Mouse (Mus musculus) limb, embryonic 12.5 days (tissue): ENCODE measurements around the gene Tmed6. TPM values are rescaled to one million over a fixed set of nuclear protein-coding genes. Genes with fewer than 3 reads are reported as not detected.

Experiments used
- ATAC-seq: fragments of 200-750 bp; cut with Nextera tagmentation; 2 replicates; pipeline ENCODE4 v1.8.0; 2017; ENCODE audit warnings: low read depth, moderate TSS enrichment; ENCODE audit not compliant: insufficient number of reproducible peaks, insufficient read depth, low FRiP score, low TSS enrichment
- H3K27ac ChIP-seq: fragments of 300-500 bp; sonication (generic); 2 replicates; pipeline ENCODE4 v1.5.1; 2016; ENCODE audit warnings: mild to moderate bottlenecking, moderate library complexity
- H3K27me3 ChIP-seq: fragments of 300-500 bp; sonication (generic); 2 replicates; pipeline ENCODE4 v1.6.1; 2016; ENCODE audit warnings: mild to moderate bottlenecking, moderate library complexity
- H3K36me3 ChIP-seq: fragments of 300-500 bp; sonication (generic); 2 replicates; pipeline ENCODE4 v1.6.1; 2016; ENCODE audit warnings: mild to moderate bottlenecking, moderate library complexity
- H3K4me1 ChIP-seq: fragments of 300-500 bp; sonication (generic); replicated peaks from 2 replicates; pipeline ENCODE4 v1.6.1; 2016
- H3K4me2 ChIP-seq: fragments of 300-500 bp; sonication (generic); 2 replicates; pipeline ENCODE4 v1.6.1; 2016; ENCODE audit warnings: mild to moderate bottlenecking, moderate library complexity
- H3K4me3 ChIP-seq: fragments of 300-500 bp; sonication (generic); replicated peaks from 2 replicates; pipeline ENCODE4 v1.5.1; 2016; ENCODE audit warnings: mild to moderate bottlenecking
- H3K9ac ChIP-seq: fragments of 300-500 bp; sonication (generic); replicated peaks from 2 replicates; pipeline ENCODE4 v1.6.1; 2016; ENCODE audit warnings: mild to moderate bottlenecking, moderate library complexity
- H3K9me3 ChIP-seq: fragments of 300-500 bp; sonication (generic); 2 replicates; pipeline ENCODE4 v1.6.1; 2016; ENCODE audit warnings: mild to moderate bottlenecking, moderate library complexity
- WGBS: fragments of 180-500 bp; shearing (Covaris S2); methylation state at CpG from one replicate; pipeline ENCODE4 v1.1.7; 2016; 5-methylcytosine and 5-hydroxymethylcytosine counted together
- polyA plus RNA-seq: library from polyadenylated mRNA; unstranded; fragments of >200 nt; fragmentation: Nextera tagmentation; extraction: Ambion mirVana; gene quantifications from 2 replicates; pipeline ENCODE4 v1.2.1, GENCODE M21; 2016

The Tmed6 gene
- polyA plus RNA-seq, 1 experiment from 2014 or later: not detected

GRCm38 (mm10) chr8:107104547-107104946 lies 39.1 kb upstream of the Tmed6 start:
- 8% methylated on average over 4 of the region's 4 CpGs for WGBS
- Histone ChIP-seq H3K27ac (no peak overlapping the region), H3K9ac (no peak overlapping the region), H3K36me3 (no peaks in the 10 kb centered on the region), H3K27me3 (no peaks in the 10 kb centered on the region), H3K4me2 (no peak overlapping the region), H3K4me3 (no peak overlapping the region), H3K9me3 (no peaks in the 10 kb centered on the region), H3K4me1 (no peaks in the 10 kb centered on the region; the same call in 1 of the 2 replicates)
- ATAC-seq: no peak

- H3K4me2 ChIP-seq: no peak overlapping the region
- H3K27me3 ChIP-seq: no peaks in the 10 kb centered on the region
- 94% methylated on average over 2 of the region's 2 CpGs for WGBS
- H3K9me3 ChIP-seq: no peaks in the 10 kb centered on the region
- no peak overlapping the region for H3K9ac ChIP-seq
- no peak overlapping the region for H3K27ac ChIP-seq
- H3K4me3 ChIP-seq: no peak overlapping the region
- H3K4me1 ChIP-seq: no peaks in the 10 kb centered on the region
- no peaks in the 10 kb centered on the region for H3K36me3 ChIP-seq
- no peak for ATAC-seq
Observed at GRCm38 (mm10) chr8:107100635-107101034, 35.2 kb upstream of the Tmed6 start.

- no peaks in the 10 kb centered on the region for H3K9me3 ChIP-seq
- peak within 1 kb of the TSS; percentile 92 for H3K27ac ChIP-seq
- H3K4me1 ChIP-seq: peaks cover 14% of the 10 kb centered on the region; the same call in 1 of the 2 replicates
- peak within 1 kb of the TSS; percentile 93 for H3K9ac ChIP-seq
- whole genome bisulfite sequencing: 4% methylated on average over 38 of the region's 39 CpGs
- peak; percentile 97 for ATAC-seq
- no peaks in the 10 kb centered on the region for H3K27me3 ChIP-seq
- H3K4me2 ChIP-seq: peak within 1 kb of the TSS; percentile 68
- H3K36me3 ChIP-seq: peaks cover 30% of the 10 kb centered on the region
- peak within 1 kb of the TSS; percentile 88 for H3K4me3 ChIP-seq
Observed at GRCm38 (mm10) chr8:107096366-107097036, 31.1 kb upstream of the Tmed6 start, which contains the start of gene Terf2. TSS of gene Terf2 (minus strand) at chr8:107096547.

GRCm38 (mm10) chr8:107095717-107096365 lies 30.4 kb upstream of the Tmed6 start:
- H3K9me3 ChIP-seq: no peaks in the 10 kb centered on the region
- H3K27me3 ChIP-seq: no peaks in the 10 kb centered on the region
- peak overlapping the region; percentile 92 for H3K27ac ChIP-seq
- peak overlapping the region; percentile 68 for H3K4me2 ChIP-seq
- peaks cover 37% of the 10 kb centered on the region for H3K36me3 ChIP-seq
- peak overlapping the region; percentile 93 for H3K9ac ChIP-seq
- WGBS: 1% methylated on average over 53 of the region's 53 CpGs
- peaks cover 14% of the 10 kb centered on the region; the same call in 1 of the 2 replicates for H3K4me1 ChIP-seq
- ATAC-seq: peak; percentile 79; the same call in 1 of the 2 replicates
- peak overlapping the region; percentile 88 for H3K4me3 ChIP-seq

- Histone ChIP-seq H3K36me3 (peaks cover 85% of the 10 kb centered on the region), H3K27me3 (no peaks in the 10 kb centered on the region), H3K9me3 (peaks cover 11% of the 10 kb centered on the region), H3K4me2 (no peak overlapping the region), H3K27ac (no peak overlapping the region), H3K4me1 (peaks cover 14% of the 10 kb centered on the region; the same call in 1 of the 2 replicates), H3K9ac (no peak overlapping the region), H3K4me3 (no peak overlapping the region)
- 96% methylated on average over 7 of the region's 7 CpGs for WGBS
- ATAC-seq: no peak
Observed at GRCm38 (mm10) chr8:107090531-107090930, 25.1 kb upstream of the Tmed6 start.

- H3K36me3 ChIP-seq: peaks cover 84% of the 10 kb centered on the region
- peaks cover 11% of the 10 kb centered on the region for H3K9me3 ChIP-seq
- ATAC-seq: no peak
- H3K4me1 ChIP-seq: no peaks in the 10 kb centered on the region
- no peak overlapping the region for H3K9ac ChIP-seq
- 95% methylated on average over 5 of the region's 5 CpGs for WGBS
- no peaks in the 10 kb centered on the region for H3K27me3 ChIP-seq
- no peak overlapping the region for H3K4me3 ChIP-seq
- H3K27ac ChIP-seq: no peak overlapping the region
- no peak overlapping the region for H3K4me2 ChIP-seq
Observed at GRCm38 (mm10) chr8:107088526-107089063, 23.2 kb upstream of the Tmed6 start.

GRCm38 (mm10) chr8:107086018-107086417 lies 20.6 kb upstream of the Tmed6 start:
- peaks cover 11% of the 10 kb centered on the region for H3K9me3 ChIP-seq

GRCm38 (mm10) chr8:107085358-107085757 lies 19.9 kb upstream of the Tmed6 start:
- H3K9ac ChIP-seq: no peak overlapping the region
- no peaks in the 10 kb centered on the region for H3K4me1 ChIP-seq
- ATAC-seq: no peak
- no peak overlapping the region for H3K4me2 ChIP-seq
- no peak overlapping the region for H3K4me3 ChIP-seq
- no peak overlapping the region for H3K27ac ChIP-seq
- WGBS: 95% methylated on average over 17 of the region's 17 CpGs
- H3K9me3 ChIP-seq: peaks cover 11% of the 10 kb centered on the region
- no peaks in the 10 kb centered on the region for H3K27me3 ChIP-seq
- peaks cover 84% of the 10 kb centered on the region for H3K36me3 ChIP-seq

More at GRCm38 (mm10) chr8:107086018-107086417, 20.6 kb upstream of the Tmed6 start:
- no peak overlapping the region for H3K27ac ChIP-seq
- H3K4me1 ChIP-seq: no peaks in the 10 kb centered on the region
- 96% methylated on average over 5 of the region's 5 CpGs for WGBS
- H3K36me3 ChIP-seq: peaks cover 84% of the 10 kb centered on the region
- no peak for ATAC-seq
- H3K4me2 ChIP-seq: no peak overlapping the region
- no peak overlapping the region for H3K4me3 ChIP-seq
- no peak overlapping the region for H3K9ac ChIP-seq
- no peaks in the 10 kb centered on the region for H3K27me3 ChIP-seq

- no peak for ATAC-seq
- Histone ChIP-seq H3K27me3 (no peaks in the 10 kb centered on the region), H3K4me2 (no peak overlapping the region), H3K36me3 (peaks cover 96% of the 10 kb centered on the region), H3K27ac (no peak overlapping the region), H3K9me3 (no peaks in the 10 kb centered on the region), H3K4me3 (no peak overlapping the region), H3K9ac (no peak overlapping the region), H3K4me1 (no peaks in the 10 kb centered on the region)
- 89% methylated on average over 7 of the region's 7 CpGs for WGBS
Observed at GRCm38 (mm10) chr8:107076239-107076888, 10.9 kb upstream of the Tmed6 start.

- 89% methylated on average over 1 of the region's 1 CpGs for WGBS
- Histone ChIP-seq H3K4me2 (no peak overlapping the region), H3K4me3 (no peak overlapping the region), H3K27ac (no peak overlapping the region), H3K36me3 (peaks cover 94% of the 10 kb centered on the region), H3K4me1 (no peaks in the 10 kb centered on the region), H3K9me3 (no peaks in the 10 kb centered on the region), H3K9ac (0 out of 2 replicates have a peak overlapping the region, but pooled peaks have one; percentile 18), H3K27me3 (no peaks in the 10 kb centered on the region)
- no peak for ATAC-seq
Observed at GRCm38 (mm10) chr8:107074128-107074527, 8.7 kb upstream of the Tmed6 start.

- 75% methylated on average over 4 of the region's 4 CpGs for WGBS
- no peak for ATAC-seq
Observed at GRCm38 (mm10) chr8:107073706-107074105, 8.3 kb upstream of the Tmed6 start.

More at GRCm38 (mm10) chr8:107073706-107074105, 8.3 kb upstream of the Tmed6 start:
- Histone ChIP-seq H3K27me3 (no peaks in the 10 kb centered on the region), H3K36me3 (peaks cover 94% of the 10 kb centered on the region), H3K4me3 (no peak overlapping the region), H3K9ac (no peak overlapping the region), H3K27ac (no peak overlapping the region), H3K4me2 (no peak overlapping the region), H3K4me1 (no peaks in the 10 kb centered on the region), H3K9me3 (no peaks in the 10 kb centered on the region)
